Mouse (Mus musculus): ENCODE results near the gene Eif3a. TPM values are rescaled to one million over a fixed set of nuclear protein-coding genes. Genes with fewer than 3 reads are reported as not detected.

Gene Eif3a
- polyA plus RNA-seq, 1 experiment from 2014 or later = 123 TPM

- Histone ChIP-seq H3K4me3 (replicated peaks; ENCODE audit: low read length) (no peak overlapping the region), H3K36me3 (ENCODE audit: control insufficient read depth, insufficient read depth) (no peaks in the 10 kb centered on the region), H3K27me3 (replicated peaks; ENCODE audit: control insufficient read depth, insufficient read depth, low read length) (0 out of 2 replicates have a peak, but pooled peaks cover 5% of the 10 kb centered on the region), H3K9ac (replicated peaks; ENCODE audit: low read depth, low read length) (no peak overlapping the region), H3K27ac (ENCODE audit: low read length) (no peak overlapping the region), H3K9me3 (ENCODE audit: control insufficient read depth, low read length) (no peaks in the 10 kb centered on the region), H3K4me2 (ENCODE audit: low read length) (no peak overlapping the region), H3K4me1 (replicated peaks; ENCODE audit: control insufficient read depth, insufficient read depth, low read length) (no peaks in the 10 kb centered on the region)
- 91% methylated on average over 2 of the region's 2 CpGs for WGBS
- no peak for ATAC-seq
These were observed 7.0 kb upstream of the Eif3a start for GRCm38 (mm10) chr19:60797415-60797814.

GRCm38 (mm10) chr19:60795244-60795643, 4.8 kb upstream of the Eif3a start:
- 83% methylated on average over 2 of the region's 2 CpGs for WGBS
- Histone ChIP-seq H3K9ac (replicated peaks; ENCODE audit: low read depth, low read length) (no peak overlapping the region), H3K9me3 (ENCODE audit: control insufficient read depth, low read length) (no peaks in the 10 kb centered on the region), H3K27ac (ENCODE audit: low read length) (no peak overlapping the region), H3K36me3 (ENCODE audit: control insufficient read depth, insufficient read depth) (no peaks in the 10 kb centered on the region), H3K4me1 (replicated peaks; ENCODE audit: control insufficient read depth, insufficient read depth, low read length) (peaks cover 3% of the 10 kb centered on the region), H3K4me2 (ENCODE audit: low read length) (no peak overlapping the region), H3K4me3 (replicated peaks; ENCODE audit: low read length) (no peak overlapping the region), H3K27me3 (replicated peaks; ENCODE audit: control insufficient read depth, insufficient read depth, low read length) (0 out of 2 replicates have a peak, but pooled peaks cover 5% of the 10 kb centered on the region)
- no peak for ATAC-seq

- 0 out of 2 replicates have a peak, but pooled peaks cover 2% of the 10 kb centered on the region for H3K27me3 ChIP-seq (replicated peaks; ENCODE audit: control insufficient read depth, insufficient read depth, low read length)
- H3K4me2 ChIP-seq (ENCODE audit: low read length) = no peak overlapping the region
- WGBS = 88% methylated on average over 2 of the region's 2 CpGs
- H3K36me3 ChIP-seq (ENCODE audit: control insufficient read depth, insufficient read depth) = no peaks in the 10 kb centered on the region
- peaks cover 6% of the 10 kb centered on the region for H3K4me1 ChIP-seq (replicated peaks; ENCODE audit: control insufficient read depth, insufficient read depth, low read length)
- no peaks in the 10 kb centered on the region for H3K9me3 ChIP-seq (ENCODE audit: control insufficient read depth, low read length)
- no peak for ATAC-seq
- H3K9ac ChIP-seq (replicated peaks; ENCODE audit: low read depth, low read length) = no peak overlapping the region
- H3K27ac ChIP-seq (ENCODE audit: low read length) = no peak overlapping the region
- H3K4me3 ChIP-seq (replicated peaks; ENCODE audit: low read length) = no peak overlapping the region
These were observed 2.8 kb upstream of the Eif3a start for GRCm38 (mm10) chr19:60793170-60793707.

GRCm38 (mm10) chr19:60791164-60791563, 706 bp upstream of the Eif3a start:
- Histone ChIP-seq H3K27ac (ENCODE audit: low read length) (peak overlapping the region; percentile 97), H3K36me3 (ENCODE audit: control insufficient read depth, insufficient read depth) (no peaks in the 10 kb centered on the region), H3K9me3 (ENCODE audit: control insufficient read depth, low read length) (no peaks in the 10 kb centered on the region), H3K4me3 (replicated peaks; ENCODE audit: low read length) (peak overlapping the region; percentile 99), H3K9ac (replicated peaks; ENCODE audit: low read depth, low read length) (peak overlapping the region; percentile 99), H3K4me1 (replicated peaks; ENCODE audit: control insufficient read depth, insufficient read depth, low read length) (peaks cover 12% of the 10 kb centered on the region), H3K27me3 (replicated peaks; ENCODE audit: control insufficient read depth, insufficient read depth, low read length) (no peaks in the 10 kb centered on the region), H3K4me2 (ENCODE audit: low read length) (peak overlapping the region; percentile 78)
- peak; percentile 14; the same call in 1 of the 2 replicates for ATAC-seq
- 13% methylated on average over 9 of the region's 9 CpGs for WGBS

GRCm38 (mm10) chr19:60789919-60790506, 445 bp downstream of the Eif3a start:
- H3K4me3 ChIP-seq (replicated peaks; ENCODE audit: low read length) = peak overlapping the region; percentile 99
- H3K4me2 ChIP-seq (ENCODE audit: low read length) = peak overlapping the region; percentile 67
- peaks cover 12% of the 10 kb centered on the region for H3K4me1 ChIP-seq (replicated peaks; ENCODE audit: control insufficient read depth, insufficient read depth, low read length)
- peak overlapping the region; percentile 97 for H3K27ac ChIP-seq (ENCODE audit: low read length)
- H3K27me3 ChIP-seq (replicated peaks; ENCODE audit: control insufficient read depth, insufficient read depth, low read length) = no peaks in the 10 kb centered on the region
- WGBS = under 1% methylated on average over 58 of the region's 60 CpGs
- no peaks in the 10 kb centered on the region for H3K9me3 ChIP-seq (ENCODE audit: control insufficient read depth, low read length)
- H3K36me3 ChIP-seq (ENCODE audit: control insufficient read depth, insufficient read depth) = no peaks in the 10 kb centered on the region
- ATAC-seq = peak; percentile 69
- H3K9ac ChIP-seq (replicated peaks; ENCODE audit: low read depth, low read length) = peak overlapping the region; percentile 99

- no peaks in the 10 kb centered on the region for H3K36me3 ChIP-seq (ENCODE audit: control insufficient read depth, insufficient read depth)
- peak overlapping the region; percentile 99 for H3K9ac ChIP-seq (replicated peaks; ENCODE audit: low read depth, low read length)
- peak overlapping the region; percentile 97; the same call in 1 of the 2 replicates for H3K27ac ChIP-seq (ENCODE audit: low read length)
- peak overlapping the region; percentile 67 for H3K4me2 ChIP-seq (ENCODE audit: low read length)
- WGBS = 2% methylated on average over 7 of the region's 7 CpGs
- peak overlapping the region; percentile 99 for H3K4me3 ChIP-seq (replicated peaks; ENCODE audit: low read length)
- H3K9me3 ChIP-seq (ENCODE audit: control insufficient read depth, low read length) = no peaks in the 10 kb centered on the region
- H3K27me3 ChIP-seq (replicated peaks; ENCODE audit: control insufficient read depth, insufficient read depth, low read length) = no peaks in the 10 kb centered on the region
- H3K4me1 ChIP-seq (replicated peaks; ENCODE audit: control insufficient read depth, insufficient read depth, low read length) = peaks cover 12% of the 10 kb centered on the region
- no peak for ATAC-seq
These were observed 1.0 kb downstream of the Eif3a start for GRCm38 (mm10) chr19:60789452-60789851.

GRCm38 (mm10) chr19:60788214-60788960, 2.1 kb downstream of the Eif3a start:
- Histone ChIP-seq H3K4me3 (replicated peaks; ENCODE audit: low read length) (peak overlapping the region; percentile 27), H3K9me3 (ENCODE audit: control insufficient read depth, low read length) (no peaks in the 10 kb centered on the region), H3K4me1 (replicated peaks; ENCODE audit: control insufficient read depth, insufficient read depth, low read length) (peaks cover 12% of the 10 kb centered on the region), H3K27me3 (replicated peaks; ENCODE audit: control insufficient read depth, insufficient read depth, low read length) (no peaks in the 10 kb centered on the region), H3K4me2 (ENCODE audit: low read length) (peak overlapping the region; percentile 53), H3K36me3 (ENCODE audit: control insufficient read depth, insufficient read depth) (no peaks in the 10 kb centered on the region), H3K9ac (replicated peaks; ENCODE audit: low read depth, low read length) (no peak overlapping the region), H3K27ac (ENCODE audit: low read length) (no peak overlapping the region)
- WGBS = 42% methylated on average over 6 of the region's 6 CpGs
- ATAC-seq = no peak

GRCm38 (mm10) chr19:60787465-60788150, 2.9 kb downstream of the Eif3a start:
- no peak overlapping the region for H3K9ac ChIP-seq (replicated peaks; ENCODE audit: low read depth, low read length)
- no peaks in the 10 kb centered on the region for H3K27me3 ChIP-seq (replicated peaks; ENCODE audit: control insufficient read depth, insufficient read depth, low read length)
- H3K9me3 ChIP-seq (ENCODE audit: control insufficient read depth, low read length) = no peaks in the 10 kb centered on the region
- H3K36me3 ChIP-seq (ENCODE audit: control insufficient read depth, insufficient read depth) = no peaks in the 10 kb centered on the region
- no peak overlapping the region for H3K4me2 ChIP-seq (ENCODE audit: low read length)
- H3K4me1 ChIP-seq (replicated peaks; ENCODE audit: control insufficient read depth, insufficient read depth, low read length) = peaks cover 14% of the 10 kb centered on the region
- ATAC-seq = no peak
- H3K27ac ChIP-seq (ENCODE audit: low read length) = no peak overlapping the region
- 60% methylated on average over 2 of the region's 2 CpGs for WGBS
- no peak overlapping the region for H3K4me3 ChIP-seq (replicated peaks; ENCODE audit: low read length)

GRCm38 (mm10) chr19:60784712-60785111, 5.7 kb downstream of the Eif3a start:
- WGBS = 62% methylated on average over 1 of the region's 1 CpGs
- H3K4me2 ChIP-seq (ENCODE audit: low read length) = no peak overlapping the region
- no peak for ATAC-seq
- H3K36me3 ChIP-seq (ENCODE audit: control insufficient read depth, insufficient read depth) = peaks cover 7% of the 10 kb centered on the region; the same call in 1 of the 2 replicates
- H3K4me1 ChIP-seq (replicated peaks; ENCODE audit: control insufficient read depth, insufficient read depth, low read length) = peaks cover 11% of the 10 kb centered on the region
- no peak overlapping the region for H3K27ac ChIP-seq (ENCODE audit: low read length)
- no peak overlapping the region for H3K4me3 ChIP-seq (replicated peaks; ENCODE audit: low read length)
- no peaks in the 10 kb centered on the region for H3K27me3 ChIP-seq (replicated peaks; ENCODE audit: control insufficient read depth, insufficient read depth, low read length)
- no peaks in the 10 kb centered on the region for H3K9me3 ChIP-seq (ENCODE audit: control insufficient read depth, low read length)
- H3K9ac ChIP-seq (replicated peaks; ENCODE audit: low read depth, low read length) = no peak overlapping the region
